Mouse (Mus musculus) liver, adult 2 months (tissue): ENCODE results near the gene Sh3pxd2a.

Source experiments
- CTCF ChIP-seq: fragments of 200-500 bp; IDR thresholded peaks from 2 replicates; pipeline ENCODE4 v1.5.1; 2011; ENCODE audit warnings: low read depth, low read length, control low read depth
- POLR2A ChIP-seq: fragments of 200-500 bp; IDR thresholded peaks from 2 replicates; pipeline ENCODE4 v1.6.1; 2011; ENCODE audit warnings: low read length, control low read depth; ENCODE audit not compliant: insufficient read depth; ENCODE audit errors: extremely low read depth

DNA sequence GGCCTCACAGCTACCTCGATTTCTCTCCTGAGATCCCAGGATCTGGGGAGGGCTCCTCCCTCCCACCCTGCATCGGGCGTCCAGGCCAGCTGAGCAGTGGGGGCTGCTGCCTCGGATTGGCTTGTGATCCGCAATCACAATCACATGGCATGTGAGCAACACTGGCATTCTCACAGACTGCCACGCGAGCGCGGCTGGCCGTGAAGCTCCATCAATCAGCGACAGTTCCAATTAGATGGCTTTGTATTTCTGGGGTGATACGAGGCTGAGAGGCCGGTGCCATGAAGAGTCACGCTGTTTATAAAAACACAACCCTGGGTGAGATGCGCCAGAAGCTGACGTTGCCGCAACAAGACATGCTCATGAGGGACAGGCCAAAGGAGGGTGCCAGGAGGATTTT lies 129.5 kb downstream of the Sh3pxd2a start:
- TF ChIP-seq CTCF, result no peak
- no peak for TF ChIP-seq POLR2A
